Mouse (Mus musculus) embryonic fibroblast, embryonic 13.5 days (primary cell): ENCODE data around the gene Nudt3. TPM values are rescaled to one million over a fixed set of nuclear protein-coding genes. Genes with fewer than 3 reads are reported as not detected.

ENCODE experiments used
- H3K27ac ChIP-seq: 2 replicates; pipeline ENCODE4 v1.5.1; 2012; ENCODE audit warnings: low read length, control low read depth, inconsistent platforms; ENCODE audit not compliant: insufficient read depth
- H3K4me1 ChIP-seq: 2 replicates; pipeline ENCODE4 v1.6.1; 2011; ENCODE audit warnings: low read length; ENCODE audit not compliant: control insufficient read depth, insufficient read depth
- H3K4me3 ChIP-seq: 2 replicates; pipeline ENCODE4 v1.5.1; 2011; ENCODE audit warnings: mild to moderate bottlenecking, control low read depth, low read length; ENCODE audit not compliant: insufficient read depth
- CTCF ChIP-seq: IDR thresholded peaks from 2 replicates; pipeline ENCODE4 v1.5.1; 2011; ENCODE audit warnings: mild to moderate bottlenecking, control low read depth, low read length, moderate library complexity, borderline replicate concordance; ENCODE audit not compliant: insufficient read depth
- POLR2A ChIP-seq: IDR thresholded peaks from 2 replicates; pipeline ENCODE4 v1.6.1; 2011; ENCODE audit warnings: low read depth, mild to moderate bottlenecking, control low read depth, low read length, moderate library complexity
- polyA plus RNA-seq: library from polyadenylated mRNA; stranded (reverse); fragments of >200 nt; gene quantifications from 2 replicates; pipeline ENCODE4 v1.2.4, GENCODE M21; 2011; ENCODE audit warnings: low read depth; ENCODE audit not compliant: missing spikeins, insufficient read length

The Nudt3 gene
- polyA plus RNA-seq, 1 experiment: 131 TPM

- H3K4me3 ChIP-seq: no peak overlapping the region
- no peak overlapping the region for H3K27ac ChIP-seq
- TF ChIP-seq POLR2A: no peak
- no peak for TF ChIP-seq CTCF
Measured at GRCm38 (mm10) chr17:27533354-27533753, 89.9 kb downstream of the Nudt3 start.

GRCm38 (mm10) chr17:27532095-27532494, 91.2 kb downstream of the Nudt3 start:
- Histone ChIP-seq H3K4me1 (no peaks in the 10 kb centered on the region), H3K27ac (no peak overlapping the region), H3K4me3 (no peak overlapping the region)
- no peak for TF ChIP-seq POLR2A
- no peak for TF ChIP-seq CTCF

More at GRCm38 (mm10) chr17:27533354-27533753, 89.9 kb downstream of the Nudt3 start:
- no peaks in the 10 kb centered on the region for H3K4me1 ChIP-seq

Other genes starting within 250 kb of the Nudt3 start
- not detected in 2 replicates for gene Grm4, start 102.1 kb downstream of the Nudt3 start, polyA plus RNA-seq
- gene Hmga1, start 67.0 kb downstream of the Nudt3 start, polyA plus RNA-seq: 207 and 393 TPM in 2 replicates
- 15.6 and 30.9 TPM in 2 replicates for gene AI413582, start 57.7 kb downstream of the Nudt3 start, polyA plus RNA-seq
- gene RPS10-NUDT3, start 11.7 kb upstream of the Nudt3 start, polyA plus RNA-seq: 2.9 TPM in 1 of 2 replicates, not detected in the other
- gene Rps10, start 13.2 kb upstream of the Nudt3 start, polyA plus RNA-seq: 1,827 and 1,973 TPM in 2 replicates
- not detected in 2 replicates for gene Pacsin1, start 32.0 kb upstream of the Nudt3 start, polyA plus RNA-seq
- not detected in 2 replicates for gene Spdef, start 105.5 kb upstream of the Nudt3 start, polyA plus RNA-seq
- gene D17Wsu92e, start 197.2 kb upstream of the Nudt3 start, polyA plus RNA-seq: 63.7 and 68.6 TPM in 2 replicates
- 101 and 121 TPM in 2 replicates for gene Snrpc, start 214.7 kb upstream of the Nudt3 start, polyA plus RNA-seq
- 16.0 and 20.6 TPM in 2 replicates for gene Uhrf1bp1, start 232.9 kb upstream of the Nudt3 start, polyA plus RNA-seq